Mouse (Mus musculus) liver, adult 2 months (tissue): ENCODE data around the gene Tmem72.

Experiments used
- CTCF ChIP-seq: fragments of 200-500 bp; IDR thresholded peaks from 2 replicates; pipeline ENCODE4 v1.5.1; 2011; ENCODE audit warnings: low read depth, low read length, control low read depth
- POLR2A ChIP-seq: fragments of 200-500 bp; IDR thresholded peaks from 2 replicates; pipeline ENCODE4 v1.6.1; 2011; ENCODE audit warnings: low read length, control low read depth; ENCODE audit not compliant: insufficient read depth; ENCODE audit errors: extremely low read depth

GRCm38 (mm10) chr6:116733577-116733976, 16.9 kb upstream of the Tmem72 start:
- no peak for TF ChIP-seq POLR2A
- TF ChIP-seq CTCF, result no peak
